Mouse (Mus musculus): ENCODE measurements around the gene Tbpl1.

DNA sequence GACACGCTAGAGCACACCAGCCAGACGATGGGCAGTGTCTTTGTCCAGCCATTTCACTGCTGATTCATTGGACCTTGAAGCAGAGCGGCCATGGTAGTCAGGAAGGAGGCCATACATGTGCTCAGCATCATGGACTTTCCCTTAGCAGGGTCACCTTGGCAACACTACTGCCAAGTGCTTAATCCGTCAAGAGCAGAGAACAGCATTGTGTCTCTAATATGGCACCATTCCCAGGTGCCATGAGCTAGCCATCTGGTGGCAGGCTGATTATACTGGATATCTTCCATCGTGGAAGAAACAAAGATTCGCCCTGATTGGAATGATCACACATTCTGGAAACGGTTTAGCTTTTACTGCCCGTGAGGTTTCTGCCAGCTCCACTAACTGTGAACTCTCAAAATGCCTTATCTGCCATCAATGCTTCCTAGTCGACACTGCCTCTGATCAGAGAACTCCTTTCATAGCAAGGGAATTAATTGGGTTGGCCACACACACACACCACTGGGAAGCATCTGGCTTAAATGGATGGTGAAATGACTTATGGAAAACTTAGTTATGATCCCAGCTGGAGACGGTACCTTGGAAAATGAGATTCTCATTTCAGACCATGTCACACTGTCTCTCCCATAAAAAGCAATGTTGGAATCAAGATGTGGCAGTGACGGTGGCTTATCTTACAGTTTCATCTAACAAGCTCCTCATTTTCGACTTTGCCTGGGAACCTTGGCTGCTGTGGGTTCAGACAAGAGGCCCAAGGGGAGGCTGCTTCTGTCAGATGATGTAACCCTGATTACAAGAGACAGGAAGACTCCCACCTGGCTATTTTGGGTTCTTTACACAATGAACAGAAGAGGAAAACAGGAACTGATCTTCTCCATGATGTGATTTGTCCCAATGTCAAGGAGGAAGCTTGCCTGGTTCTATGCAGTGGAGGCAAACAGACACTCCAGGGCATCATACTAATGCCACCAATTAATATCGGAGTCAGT lies 14.9 kb upstream of the Tbpl1 start:
- TF ChIP-seq POLR2A (IDR thresholded peaks at IDR 0.05; ENCODE audit: insufficient read length, low read depth) = no peak
- no peak for TF ChIP-seq POLR2AphosphoS2 (IDR thresholded peaks at IDR 0.05; ENCODE audit: insufficient read length, low read depth)
- no peak for TF ChIP-seq USF1 (IDR thresholded peaks at IDR 0.05; ENCODE audit: low read depth)
- TF ChIP-seq E2F4 (IDR thresholded peaks at IDR 0.05; ENCODE audit: insufficient read depth) = no peak
- TF ChIP-seq MYOD1 (IDR thresholded peaks at IDR 0.05; ENCODE audit: control insufficient read depth in 1 of 3, insufficient read length in 2 of 3, low read depth in 2 of 3) = no peak

Data from myocyte (in vitro differentiated cells).